Mouse (Mus musculus): ENCODE measurements around the gene Pth1r. TPM values are rescaled to one million over a fixed set of nuclear protein-coding genes. Genes with fewer than 3 reads are reported as not detected.

The Pth1r gene
- polyA plus RNA-seq, 1 experiment, result 4.6 TPM

DNA sequence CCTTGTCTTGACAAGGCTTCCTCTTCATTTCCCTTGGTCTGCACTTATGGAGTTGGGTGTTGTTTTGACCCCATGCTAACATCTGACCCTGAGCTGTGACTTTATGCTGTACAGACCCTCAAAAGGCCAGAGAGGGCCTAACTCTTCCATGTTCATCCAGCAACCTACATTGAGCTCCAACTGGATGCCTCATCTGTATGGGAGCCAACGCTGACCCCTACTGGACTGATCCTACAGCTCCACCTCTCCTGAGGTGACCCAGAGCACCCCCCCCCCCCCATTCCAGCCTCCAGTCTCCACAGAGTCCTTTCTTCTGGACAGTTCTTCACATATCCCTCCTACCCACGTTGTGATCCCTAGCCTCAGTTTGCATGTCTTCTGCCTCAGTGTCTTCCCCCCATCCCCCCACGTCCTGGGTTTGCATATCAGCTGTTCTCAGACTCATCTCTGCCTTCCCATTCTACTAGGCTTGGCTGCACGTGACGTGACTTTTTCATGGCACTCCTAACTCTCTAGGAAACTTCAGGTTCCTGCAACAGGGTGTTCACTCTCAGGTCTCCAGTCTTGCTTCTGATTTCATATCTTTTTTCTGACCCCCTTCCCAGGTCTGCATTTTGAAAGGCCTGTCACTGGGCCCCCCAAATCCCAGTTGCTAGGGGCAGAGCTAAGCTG is 32.4 kb upstream of the Pth1r start:
- Histone ChIP-seq H3K4me1 (ENCODE audit: control insufficient read depth, insufficient read depth, low read length) (no peaks in the 10 kb centered on the region), H3K4me3 (ENCODE audit: low read depth, low read length) (no peak overlapping the region), H3K36me3 (ENCODE audit: control insufficient read depth, insufficient read depth, low read length, poor library complexity, severe bottlenecking) (no peaks in the 10 kb centered on the region), H3K9ac (ENCODE audit: low read depth, poor library complexity, severe bottlenecking) (no peak overlapping the region), H3K27me3 (ENCODE audit: control insufficient read depth, insufficient read depth, low read length, poor library complexity, severe bottlenecking) (no peaks in the 10 kb centered on the region), H3K27ac (ENCODE audit: insufficient read depth, low read length) (no peak overlapping the region), H3K9me3 (replicated peaks; ENCODE audit: control insufficient read depth, insufficient read depth, low read length, poor library complexity, severe bottlenecking) (no peaks in the 10 kb centered on the region)
- TF ChIP-seq POLR2A (IDR thresholded peaks at IDR 0.05; ENCODE audit: insufficient read depth, low read length) (no peak), EP300 (IDR thresholded peaks at IDR 0.05; ENCODE audit: insufficient read depth, low read depth, low read length) (no peak), CTCF (IDR thresholded peaks at IDR 0.05; ENCODE audit: low read depth, low read length) (peak; percentile 48)

DNA sequence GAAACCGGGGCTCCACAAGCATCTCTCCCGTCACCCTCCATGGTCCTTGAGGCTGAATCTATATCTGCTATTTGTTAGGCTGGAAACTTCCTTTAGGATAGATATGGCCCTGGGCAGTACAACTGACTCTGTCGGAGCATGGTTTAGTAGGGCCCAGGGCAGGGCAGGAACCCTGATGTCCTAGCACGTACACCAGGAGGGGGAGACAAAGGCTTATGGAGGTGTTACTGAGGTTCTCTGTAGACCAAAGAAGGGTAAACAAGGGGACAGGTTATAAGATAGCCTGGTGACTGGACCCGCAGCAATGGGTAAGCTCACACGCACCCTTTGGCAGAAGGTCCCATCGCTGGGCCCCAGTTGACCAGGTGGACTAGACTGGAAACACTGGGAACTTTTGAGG is 31.6 kb upstream of the Pth1r start:
- no peak overlapping the region for H3K9ac ChIP-seq (ENCODE audit: low read depth, poor library complexity, severe bottlenecking)
- H3K9me3 ChIP-seq (replicated peaks; ENCODE audit: control insufficient read depth, insufficient read depth, low read length, poor library complexity, severe bottlenecking), result no peaks in the 10 kb centered on the region
- no peaks in the 10 kb centered on the region for H3K4me1 ChIP-seq (ENCODE audit: control insufficient read depth, insufficient read depth, low read length)
- TF ChIP-seq CTCF (IDR thresholded peaks at IDR 0.05; ENCODE audit: low read depth, low read length) (no peak), POLR2A (IDR thresholded peaks at IDR 0.05; ENCODE audit: insufficient read depth, low read length) (no peak), EP300 (IDR thresholded peaks at IDR 0.05; ENCODE audit: insufficient read depth, low read depth, low read length) (no peak)
- H3K27me3 ChIP-seq (ENCODE audit: control insufficient read depth, insufficient read depth, low read length, poor library complexity, severe bottlenecking), result no peaks in the 10 kb centered on the region
- no peak overlapping the region for H3K4me3 ChIP-seq (ENCODE audit: low read depth, low read length)
- no peak overlapping the region for H3K27ac ChIP-seq (ENCODE audit: insufficient read depth, low read length)
- H3K36me3 ChIP-seq (ENCODE audit: control insufficient read depth, insufficient read depth, low read length, poor library complexity, severe bottlenecking), result no peaks in the 10 kb centered on the region

DNA sequence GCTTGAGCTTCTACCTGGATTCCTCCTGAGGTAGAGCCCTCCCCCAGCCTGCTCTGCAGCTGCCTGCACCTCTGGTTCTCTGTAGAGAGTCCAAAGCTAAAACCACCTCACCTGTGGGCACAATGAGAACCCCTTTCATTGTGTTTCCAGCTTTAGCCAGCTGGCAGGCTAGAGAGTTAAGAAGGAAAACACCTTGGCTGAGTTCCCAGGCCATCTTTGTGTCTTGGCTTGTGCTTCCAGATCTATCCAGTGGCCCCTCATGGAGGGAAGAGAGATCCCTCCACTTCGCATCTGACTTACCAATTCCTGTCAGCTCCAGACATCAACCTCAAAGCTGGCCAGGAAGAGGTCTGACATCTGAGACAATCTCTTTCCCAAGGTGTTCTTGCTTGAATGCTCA is 31.2 kb upstream of the Pth1r start:
- TF ChIP-seq CTCF (IDR thresholded peaks at IDR 0.05; ENCODE audit: low read depth, low read length) (no peak), POLR2A (IDR thresholded peaks at IDR 0.05; ENCODE audit: insufficient read depth, low read length) (no peak), EP300 (IDR thresholded peaks at IDR 0.05; ENCODE audit: insufficient read depth, low read depth, low read length) (no peak)
- Histone ChIP-seq H3K4me3 (ENCODE audit: low read depth, low read length) (no peak overlapping the region), H3K27ac (ENCODE audit: insufficient read depth, low read length) (no peak overlapping the region), H3K9ac (ENCODE audit: low read depth, poor library complexity, severe bottlenecking) (no peak overlapping the region), H3K4me1 (ENCODE audit: control insufficient read depth, insufficient read depth, low read length) (no peaks in the 10 kb centered on the region), H3K9me3 (replicated peaks; ENCODE audit: control insufficient read depth, insufficient read depth, low read length, poor library complexity, severe bottlenecking) (no peaks in the 10 kb centered on the region), H3K36me3 (ENCODE audit: control insufficient read depth, insufficient read depth, low read length, poor library complexity, severe bottlenecking) (no peaks in the 10 kb centered on the region), H3K27me3 (ENCODE audit: control insufficient read depth, insufficient read depth, low read length, poor library complexity, severe bottlenecking) (no peaks in the 10 kb centered on the region)

DNA sequence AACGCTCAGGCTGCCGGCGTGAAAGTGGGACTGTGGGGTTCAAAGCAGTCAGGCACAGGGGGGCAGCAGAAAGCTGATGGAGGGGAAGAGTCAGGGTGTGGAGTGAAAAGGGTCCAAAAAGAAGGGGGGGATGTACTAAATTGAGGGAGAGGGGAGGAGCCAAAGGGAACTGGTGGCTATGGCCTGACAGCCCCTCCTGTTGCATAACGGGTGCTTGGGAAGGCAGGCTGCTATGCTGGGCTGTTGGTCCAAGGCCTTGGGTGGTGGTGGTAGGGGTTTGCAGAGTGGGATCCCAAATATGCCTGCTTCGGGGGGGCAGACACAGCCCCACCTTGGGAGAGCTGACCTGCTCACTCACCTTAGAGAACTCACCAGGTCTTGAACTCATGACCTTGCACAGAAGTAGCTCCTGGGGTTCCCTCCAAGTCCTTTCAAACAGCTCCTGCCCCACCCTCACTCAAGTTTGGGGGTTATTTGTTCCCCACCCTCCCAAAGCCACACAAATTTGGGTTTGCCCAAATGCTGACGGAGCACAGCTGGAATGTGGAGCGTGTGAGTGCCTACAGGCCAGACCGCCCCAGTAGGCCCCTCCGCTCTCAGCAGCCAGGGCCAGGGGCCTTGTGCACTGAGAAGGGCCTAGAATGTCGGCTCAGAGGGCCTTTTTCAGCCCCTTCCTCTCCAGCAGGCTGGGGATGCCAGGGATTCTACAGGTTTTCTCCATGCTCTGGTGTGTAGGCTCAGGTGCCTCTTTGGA is 28.5 kb upstream of the Pth1r start:
- Histone ChIP-seq H3K27me3 (ENCODE audit: control insufficient read depth, insufficient read depth, low read length, poor library complexity, severe bottlenecking) (no peaks in the 10 kb centered on the region), H3K9ac (ENCODE audit: low read depth, poor library complexity, severe bottlenecking) (no peak overlapping the region), H3K27ac (ENCODE audit: insufficient read depth, low read length) (no peak overlapping the region), H3K9me3 (replicated peaks; ENCODE audit: control insufficient read depth, insufficient read depth, low read length, poor library complexity, severe bottlenecking) (no peaks in the 10 kb centered on the region), H3K36me3 (ENCODE audit: control insufficient read depth, insufficient read depth, low read length, poor library complexity, severe bottlenecking) (no peaks in the 10 kb centered on the region), H3K4me1 (ENCODE audit: control insufficient read depth, insufficient read depth, low read length) (no peaks in the 10 kb centered on the region), H3K4me3 (ENCODE audit: low read depth, low read length) (no peak overlapping the region)
- TF ChIP-seq POLR2A (IDR thresholded peaks at IDR 0.05; ENCODE audit: insufficient read depth, low read length) (no peak), CTCF (IDR thresholded peaks at IDR 0.05; ENCODE audit: low read depth, low read length) (no peak), EP300 (IDR thresholded peaks at IDR 0.05; ENCODE audit: insufficient read depth, low read depth, low read length) (no peak)

DNA sequence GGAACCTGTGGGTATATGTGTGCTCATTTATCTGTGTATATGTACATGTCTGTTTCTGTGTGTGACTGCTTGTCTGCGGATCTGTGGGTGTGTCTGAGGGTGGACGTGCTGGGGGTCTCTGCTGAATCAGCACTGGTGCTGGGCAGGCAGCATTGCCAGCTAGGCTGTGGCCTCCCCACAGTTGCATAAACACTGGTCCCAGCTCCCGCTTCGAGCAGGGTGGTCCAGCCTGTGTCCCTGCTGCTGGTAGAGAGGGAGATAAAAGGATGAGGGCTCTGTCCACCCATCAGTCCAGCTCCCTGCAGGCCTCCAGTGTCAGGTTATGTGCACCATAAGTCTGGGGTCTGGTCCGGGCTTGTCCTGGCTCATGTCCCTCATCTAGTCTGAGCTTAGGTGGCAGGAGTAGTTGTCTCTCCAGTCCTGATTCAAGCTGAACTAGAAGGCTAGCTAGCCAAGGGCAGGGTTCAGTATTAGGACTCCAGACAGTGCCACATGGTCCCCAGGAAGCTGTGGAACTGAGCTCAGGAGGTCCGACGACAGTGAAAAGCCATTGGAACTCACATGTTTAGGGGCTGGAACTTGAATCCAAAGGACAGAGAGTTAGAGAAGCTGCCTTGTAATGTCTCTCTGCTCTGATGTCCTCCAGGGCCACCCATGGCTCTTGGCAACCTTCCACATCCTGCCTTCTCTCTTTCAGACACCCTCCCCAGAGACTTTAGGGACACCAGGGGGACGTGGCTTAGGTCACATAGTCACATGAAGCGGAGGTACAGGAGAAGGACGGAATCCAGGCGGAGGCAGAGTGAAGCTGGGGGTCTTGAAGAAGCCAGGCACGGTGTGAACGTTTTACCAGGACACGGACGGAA is 27.7 kb upstream of the Pth1r start:
- no peak overlapping the region for H3K9ac ChIP-seq (ENCODE audit: low read depth, poor library complexity, severe bottlenecking)
- H3K4me3 ChIP-seq (ENCODE audit: low read depth, low read length), result 0 out of 2 replicates have a peak overlapping the region, but pooled peaks have one; percentile 17
- no peaks in the 10 kb centered on the region for H3K36me3 ChIP-seq (ENCODE audit: control insufficient read depth, insufficient read depth, low read length, poor library complexity, severe bottlenecking)
- TF ChIP-seq EP300 (IDR thresholded peaks at IDR 0.05; ENCODE audit: insufficient read depth, low read depth, low read length), result no peak
- TF ChIP-seq POLR2A (IDR thresholded peaks at IDR 0.05; ENCODE audit: insufficient read depth, low read length), result no peak
- no peak for TF ChIP-seq CTCF (IDR thresholded peaks at IDR 0.05; ENCODE audit: low read depth, low read length)
- no peak overlapping the region for H3K27ac ChIP-seq (ENCODE audit: insufficient read depth, low read length)
- H3K9me3 ChIP-seq (replicated peaks; ENCODE audit: control insufficient read depth, insufficient read depth, low read length, poor library complexity, severe bottlenecking), result no peaks in the 10 kb centered on the region
- H3K27me3 ChIP-seq (ENCODE audit: control insufficient read depth, insufficient read depth, low read length, poor library complexity, severe bottlenecking), result no peaks in the 10 kb centered on the region
- H3K4me1 ChIP-seq (ENCODE audit: control insufficient read depth, insufficient read depth, low read length), result no peaks in the 10 kb centered on the region
